Mouse (Mus musculus): ENCODE measurements around the gene Mrpl23.

DNA sequence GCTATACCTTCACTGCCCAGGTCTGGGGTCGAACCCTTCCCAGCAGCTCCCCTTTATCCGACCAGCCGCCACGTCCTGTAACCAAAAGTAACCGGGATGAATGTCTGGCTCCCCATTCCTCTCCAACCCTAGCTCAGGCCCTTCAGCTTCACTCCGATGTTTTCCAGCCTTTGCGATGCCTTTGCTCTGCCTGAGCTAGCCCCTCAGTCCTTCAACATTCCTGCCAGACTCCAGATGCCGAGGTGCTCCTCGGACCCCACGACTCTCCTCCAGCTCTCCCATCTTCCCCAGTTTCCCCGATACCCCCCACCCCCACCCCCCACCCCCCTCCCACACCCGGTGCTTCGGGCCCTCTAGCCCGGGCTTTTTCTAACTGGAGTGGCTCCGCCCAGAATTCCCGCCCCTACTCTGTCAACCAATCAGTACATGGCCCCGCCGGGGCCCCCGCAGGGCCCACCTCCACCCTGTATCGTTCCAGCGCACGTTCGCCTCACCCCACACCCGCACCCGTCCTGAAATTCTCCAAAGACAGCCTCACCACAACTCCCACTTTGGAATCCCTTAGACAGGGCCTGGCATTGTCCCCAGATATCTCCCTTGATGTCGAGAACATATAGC lies 45.4 kb downstream of the Mrpl23 start:
- no peak for TF ChIP-seq CTCF (IDR thresholded peaks at IDR 0.05; ENCODE audit: control insufficient read depth, insufficient read depth, insufficient read length)
- no peak for TF ChIP-seq USF1 (IDR thresholded peaks at IDR 0.05; ENCODE audit: low read depth)
- TF ChIP-seq MAX (IDR thresholded peaks at IDR 0.05) = no peak
- TF ChIP-seq MYOD1 (IDR thresholded peaks at IDR 0.05; ENCODE audit: control insufficient read depth, insufficient read length, low read depth) = no peak
- no peak for TF ChIP-seq FOSL1 (IDR thresholded peaks at IDR 0.05; ENCODE audit: insufficient read depth, low read length, poor library complexity, severe bottlenecking)
- no peak for TF ChIP-seq CEBPB (IDR thresholded peaks at IDR 0.05; ENCODE audit: low read depth)
- TF ChIP-seq MYOG (IDR thresholded peaks at IDR 0.05; ENCODE audit: control insufficient read depth, extremely low read depth, insufficient read length) = no peak
